ENCODE assay signal across 19 mouse cellular contexts in the genomic region with DNA sequence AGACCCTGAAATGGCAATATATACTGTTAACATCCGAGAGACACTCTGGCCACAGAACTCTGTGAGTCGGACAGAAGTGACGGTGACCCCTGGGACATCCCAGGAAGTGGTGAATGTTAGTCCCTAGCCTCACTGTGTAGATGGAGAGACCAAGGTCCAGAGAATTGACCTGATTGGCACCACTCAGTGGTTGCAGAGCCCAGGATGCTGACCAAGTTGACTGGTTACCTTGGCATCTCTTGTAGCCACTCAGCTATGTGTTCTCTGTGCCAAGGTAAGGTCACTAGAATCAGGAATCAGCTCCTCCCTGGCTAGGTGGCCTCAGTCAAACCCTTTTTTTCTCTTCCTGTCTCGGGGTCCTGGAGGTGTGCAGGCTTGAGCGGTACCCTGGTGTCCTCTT. TPM values are rescaled to one million over a fixed set of nuclear protein-coding genes. Genes with fewer than 3 reads are reported as not detected.
A peak's percentile ranks its signal among the peaks of the same experiment; 100 is the strongest.
DNase-seq lines count a peak whose midpoint lies in the region; ATAC-seq lines count a peak whose summit lies in the region.
"Had no signal": no experiment of that assay in that cellular context is flagged by ENCODE, and none has a peak within 500 bp of the region (broad histone marks: within the 10 kb centered on the region; RNA-seq: fewer than 3 reads in every experiment).

No protein-coding gene starts in this region.

- H3K4me3 ChIP-seq in limb, embryonic 13.5 days = no peak overlapping the region
- no peak overlapping the region for H3K4me3 ChIP-seq in limb, embryonic 10.5 days
- H3K4me3 ChIP-seq in midbrain, embryonic 13.5 days (replicated peaks) = no peak overlapping the region
- H3K4me3 ChIP-seq in midbrain, embryonic 16.5 days (ENCODE audit: low read depth, low read length) = no peak overlapping the region
- H3K4me3 ChIP-seq: embryonic facial prominence, embryonic 13.5 days; embryonic facial prominence, embryonic 15.5 days; forebrain, embryonic 13.5 days; forebrain, embryonic 15.5 days had no signal

- 89% methylated on average over 5 of the region's 5 CpGs for WGBS in limb, embryonic 13.5 days
- WGBS in limb, embryonic 10.5 days = 89% methylated on average over 5 of the region's 5 CpGs
- 89% methylated on average over 5 of the region's 5 CpGs for WGBS in midbrain, embryonic 13.5 days
- WGBS in midbrain, embryonic 16.5 days = 89% methylated on average over 5 of the region's 5 CpGs

- peaks cover 42% of the 10 kb centered on the region for H3K36me3 ChIP-seq in limb, embryonic 13.5 days
- peaks cover 47% of the 10 kb centered on the region for H3K36me3 ChIP-seq in limb, embryonic 10.5 days
- peaks cover 53% of the 10 kb centered on the region for H3K36me3 ChIP-seq in midbrain, embryonic 13.5 days
- H3K36me3 ChIP-seq in midbrain, embryonic 16.5 days (ENCODE audit: control insufficient read depth, insufficient read depth, low read length) = peaks cover 17% of the 10 kb centered on the region

- no peak overlapping the region for H3K27ac ChIP-seq in limb, embryonic 13.5 days
- no peak overlapping the region for H3K27ac ChIP-seq in limb, embryonic 10.5 days
- peak overlapping the region; percentile 14; the same call in 1 of the 2 replicates for H3K27ac ChIP-seq in midbrain, embryonic 13.5 days
- H3K27ac ChIP-seq in midbrain, embryonic 16.5 days (ENCODE audit: low read length) = no peak overlapping the region
- H3K27ac ChIP-seq: embryonic facial prominence, embryonic 13.5 days; embryonic facial prominence, embryonic 15.5 days; forebrain, embryonic 13.5 days; forebrain, embryonic 15.5 days had no signal

- no peak overlapping the region for H3K4me2 ChIP-seq in limb, embryonic 13.5 days (replicated peaks)
- no peak overlapping the region for H3K4me2 ChIP-seq in midbrain, embryonic 13.5 days (replicated peaks)
- no peak overlapping the region for H3K4me2 ChIP-seq in midbrain, embryonic 16.5 days (ENCODE audit: low read length)
- H3K4me2 ChIP-seq: embryonic facial prominence, embryonic 13.5 days; embryonic facial prominence, embryonic 15.5 days; forebrain, embryonic 13.5 days; forebrain, embryonic 15.5 days had no signal

- no peaks in the 10 kb centered on the region for H3K27me3 ChIP-seq in limb, embryonic 13.5 days
- H3K27me3 ChIP-seq in limb, embryonic 10.5 days (ENCODE audit: low read depth, poor library complexity, severe bottlenecking) = peaks cover 7% of the 10 kb centered on the region
- H3K27me3 ChIP-seq in midbrain, embryonic 13.5 days = no peaks in the 10 kb centered on the region
- no peaks in the 10 kb centered on the region for H3K27me3 ChIP-seq in midbrain, embryonic 16.5 days (ENCODE audit: control insufficient read depth, insufficient read depth, low read depth, low read length)
- H3K27me3 ChIP-seq: embryonic facial prominence, embryonic 15.5 days; forebrain, embryonic 13.5 days; forebrain, embryonic 15.5 days had no signal

- peak; percentile 28 for DNase-seq in cerebellum, adult 9-11 months
- DNase-seq in cerebellum, adult 11 months = no peak
- no peak for DNase-seq in limb, embryonic 10.5 days (ENCODE audit: low spot score)
- DNase-seq in kidney, adult 18-20 months = no peak
- DNase-seq: adrenal gland, adult 2 months; adrenal gland, postnatal 10 days; adrenal gland, postnatal 25 days; cerebellum, adult 9-10 months; cerebellum, postnatal 14 days; cerebellum, postnatal 36 days; embryo, embryonic 11 days; forebrain, postnatal 0 days had no signal

- no peak for ATAC-seq in limb, embryonic 13.5 days (ENCODE audit: low FRiP score, low read depth)
- ATAC-seq in midbrain, embryonic 13.5 days = no peak
- no peak for ATAC-seq in midbrain, embryonic 16.5 days
- ATAC-seq: forebrain, embryonic 13.5 days; forebrain, embryonic 15.5 days; forebrain, postnatal 0 days had no signal

- no peaks in the 10 kb centered on the region for H3K9me3 ChIP-seq in limb, embryonic 13.5 days
- H3K9me3 ChIP-seq in limb, embryonic 10.5 days (replicated peaks) = no peaks in the 10 kb centered on the region
- H3K9me3 ChIP-seq in midbrain, embryonic 13.5 days = no peaks in the 10 kb centered on the region
- no peaks in the 10 kb centered on the region for H3K9me3 ChIP-seq in midbrain, embryonic 16.5 days (replicated peaks; ENCODE audit: control insufficient read depth, low read length, poor library complexity, severe bottlenecking)
- H3K9me3 ChIP-seq: embryonic facial prominence, embryonic 13.5 days; embryonic facial prominence, embryonic 15.5 days; forebrain, embryonic 13.5 days; forebrain, embryonic 15.5 days had no signal

- peaks cover 16% of the 10 kb centered on the region for H3K4me1 ChIP-seq in limb, embryonic 13.5 days
- peaks cover 15% of the 10 kb centered on the region for H3K4me1 ChIP-seq in limb, embryonic 10.5 days
- peaks cover 27% of the 10 kb centered on the region for H3K4me1 ChIP-seq in midbrain, embryonic 13.5 days (replicated peaks)
- peaks cover 13% of the 10 kb centered on the region for H3K4me1 ChIP-seq in midbrain, embryonic 16.5 days (ENCODE audit: control insufficient read depth, insufficient read depth, low read length)

- H3K9ac ChIP-seq in limb, embryonic 13.5 days = peak overlapping the region; percentile 14; the same call in 1 of the 2 replicates
- H3K9ac ChIP-seq in midbrain, embryonic 13.5 days (replicated peaks) = no peak overlapping the region
- H3K9ac ChIP-seq in midbrain, embryonic 16.5 days (ENCODE audit: low read depth, low read length) = no peak overlapping the region
- H3K9ac ChIP-seq: embryonic facial prominence, embryonic 15.5 days; forebrain, embryonic 13.5 days; forebrain, embryonic 15.5 days; forebrain, postnatal 0 days had no signal

RNA-seq across cellular contexts. Expression of gene Fbxo6, which starts 8.2 kb away (rescaled TPM):
- polyA plus RNA-seq in limb, embryonic 13.5 days (2015; fragmentation: Nextera tagmentation; extraction: Ambion mirVana) = 11.9 and 13.0 TPM in 2 replicates
- 9.0 and 11.1 TPM in 2 replicates for polyA plus RNA-seq in limb, embryonic 10.5 days (2016; fragmentation: Nextera tagmentation; extraction: Ambion mirVana)
- polyA plus RNA-seq in midbrain, embryonic 13.5 days (2015; fragmentation: Nextera tagmentation; extraction: Ambion mirVana) = 15.9 and 19.6 TPM in 2 replicates
- polyA plus RNA-seq in midbrain, embryonic 16.5 days (2015; fragmentation: Nextera tagmentation; extraction: Ambion mirVana) = 18.5 and 23.8 TPM in 2 replicates

RNA-seq across cellular contexts. Expression of gene Draxin, which starts 13.2 kb away (rescaled TPM):
- polyA plus RNA-seq in limb, embryonic 13.5 days (2015; fragmentation: Nextera tagmentation; extraction: Ambion mirVana) = 0.76 and 0.80 TPM in 2 replicates
- 0.78 and 1.3 TPM in 2 replicates for polyA plus RNA-seq in limb, embryonic 10.5 days (2016; fragmentation: Nextera tagmentation; extraction: Ambion mirVana)
- 14.6 and 20.4 TPM in 2 replicates for polyA plus RNA-seq in midbrain, embryonic 13.5 days (2015; fragmentation: Nextera tagmentation; extraction: Ambion mirVana)
- 11.8 and 11.9 TPM in 2 replicates for polyA plus RNA-seq in midbrain, embryonic 16.5 days (2015; fragmentation: Nextera tagmentation; extraction: Ambion mirVana)

RNA-seq across cellular contexts. Expression of gene Mad2l2, which starts 13.5 kb away (rescaled TPM):
- polyA plus RNA-seq in limb, embryonic 13.5 days (2015; fragmentation: Nextera tagmentation; extraction: Ambion mirVana) = 78.3 and 85.2 TPM in 2 replicates
- polyA plus RNA-seq in limb, embryonic 10.5 days (2016; fragmentation: Nextera tagmentation; extraction: Ambion mirVana) = 71.7 and 93.8 TPM in 2 replicates
- 105 and 106 TPM in 2 replicates for polyA plus RNA-seq in midbrain, embryonic 13.5 days (2015; fragmentation: Nextera tagmentation; extraction: Ambion mirVana)
- 98.2 and 100 TPM in 2 replicates for polyA plus RNA-seq in midbrain, embryonic 16.5 days (2015; fragmentation: Nextera tagmentation; extraction: Ambion mirVana)

RNA-seq across cellular contexts. Expression of gene Fbxo44, which starts 16.6 kb away (rescaled TPM):
- 14.6 and 16.6 TPM in 2 replicates for polyA plus RNA-seq in limb, embryonic 13.5 days (2015; fragmentation: Nextera tagmentation; extraction: Ambion mirVana)
- 4.4 and 9.7 TPM in 2 replicates for polyA plus RNA-seq in limb, embryonic 10.5 days (2016; fragmentation: Nextera tagmentation; extraction: Ambion mirVana)
- polyA plus RNA-seq in midbrain, embryonic 13.5 days (2015; fragmentation: Nextera tagmentation; extraction: Ambion mirVana) = 97.8 and 103 TPM in 2 replicates
- 90.1 and 102 TPM in 2 replicates for polyA plus RNA-seq in midbrain, embryonic 16.5 days (2015; fragmentation: Nextera tagmentation; extraction: Ambion mirVana)

RNA-seq across cellular contexts. Expression of gene Fbxo2, which starts 16.7 kb away (rescaled TPM):
- polyA plus RNA-seq in limb, embryonic 13.5 days (2015; fragmentation: Nextera tagmentation; extraction: Ambion mirVana) = 5.5 and 5.9 TPM in 2 replicates
- 0.49 and 0.65 TPM in 2 replicates for polyA plus RNA-seq in limb, embryonic 10.5 days (2016; fragmentation: Nextera tagmentation; extraction: Ambion mirVana)
- 2.3 and 2.4 TPM in 2 replicates for polyA plus RNA-seq in midbrain, embryonic 13.5 days (2015; fragmentation: Nextera tagmentation; extraction: Ambion mirVana)
- polyA plus RNA-seq in midbrain, embryonic 16.5 days (2015; fragmentation: Nextera tagmentation; extraction: Ambion mirVana) = 5.6 and 9.4 TPM in 2 replicates
